ENCODE assay signal across 20 mouse cellular contexts in genomic region chr19:32969213-32969776, GRCm38 (mm10).
DNase-seq lines count a peak whose midpoint lies in the region; ATAC-seq and TF ChIP-seq lines count a peak whose summit lies in the region.
"Had no signal": no experiment of that assay in that cellular context is flagged by ENCODE, and none has a peak within 500 bp of the region (broad histone marks: within the 10 kb centered on the region; RNA-seq: fewer than 3 reads in every experiment).

No protein-coding gene starts in this region.

- DNase-seq in midbrain, embryonic 10.5 days (ENCODE audit: low spot score), result peak; percentile 30
- no peak for DNase-seq in midbrain, postnatal 0 days (ENCODE audit: low spot score)
- DNase-seq in embryo, embryonic 11 days, result peak; percentile 42
- peak; percentile 66 for DNase-seq in retina, embryonic 14.5 days (ENCODE audit: low spot score)
- DNase-seq in urinary bladder, postnatal 10 days (ENCODE audit: low spot score), result no peak
- DNase-seq in adrenal gland, adult (ENCODE audit: inconsistent age in 2 of 2, low spot score in 1 of 2), result no peak
- DNase-seq: adrenal gland, adult 8-10 months; adrenal gland, postnatal 36 days; cerebellum, adult 2 months; cerebellum, postnatal 10 days; forebrain, postnatal 0 days; gastrocnemius, postnatal 14 days; heart, postnatal 36 days; kidney, adult 2 months had no signal

- no peak overlapping the region for H3K9ac ChIP-seq in forebrain, embryonic 12.5 days
- H3K9ac ChIP-seq in forebrain, embryonic 13.5 days, result no peak overlapping the region
- H3K9ac ChIP-seq in midbrain, postnatal 0 days (replicated peaks; ENCODE audit: low read length, poor library complexity, severe bottlenecking), result no peak overlapping the region
- H3K9ac ChIP-seq: embryonic facial prominence, embryonic 12.5 days; forebrain, postnatal 0 days; heart, embryonic 12.5 days; hindbrain, embryonic 14.5 days had no signal

- WGBS in forebrain, embryonic 12.5 days, result 17% methylated on average over 7 of the region's 7 CpGs
- WGBS in forebrain, embryonic 13.5 days, result 16% methylated on average over 7 of the region's 7 CpGs
- 32% methylated on average over 7 of the region's 7 CpGs for WGBS in midbrain, embryonic 10.5 days
- WGBS in midbrain, postnatal 0 days, result 27% methylated on average over 7 of the region's 7 CpGs

- no peak for TF ChIP-seq CTCF in midbrain, postnatal 0 days (IDR thresholded peaks at IDR 0.05)

- H3K27me3 ChIP-seq in forebrain, embryonic 12.5 days, result no peaks in the 10 kb centered on the region
- no peaks in the 10 kb centered on the region for H3K27me3 ChIP-seq in forebrain, embryonic 13.5 days
- H3K27me3 ChIP-seq in midbrain, embryonic 10.5 days (ENCODE audit: low read depth, poor library complexity, severe bottlenecking), result no peaks in the 10 kb centered on the region
- no peaks in the 10 kb centered on the region for H3K27me3 ChIP-seq in midbrain, postnatal 0 days (ENCODE audit: insufficient read depth, low read length)
- H3K27me3 ChIP-seq: embryonic facial prominence, embryonic 12.5 days; heart, embryonic 12.5 days had no signal

- H3K4me2 ChIP-seq in forebrain, embryonic 12.5 days, result no peak overlapping the region
- H3K4me2 ChIP-seq in forebrain, embryonic 13.5 days, result no peak overlapping the region
- H3K4me2 ChIP-seq in midbrain, postnatal 0 days (ENCODE audit: low read depth, low read length, poor library complexity, severe bottlenecking), result no peak overlapping the region
- H3K4me2 ChIP-seq: embryonic facial prominence, embryonic 12.5 days; heart, embryonic 12.5 days; hindbrain, embryonic 14.5 days had no signal

- H3K9me3 ChIP-seq in forebrain, embryonic 12.5 days, result no peaks in the 10 kb centered on the region
- H3K9me3 ChIP-seq in forebrain, embryonic 13.5 days (replicated peaks), result no peaks in the 10 kb centered on the region
- H3K9me3 ChIP-seq in midbrain, embryonic 10.5 days (replicated peaks), result no peaks in the 10 kb centered on the region
- no peaks in the 10 kb centered on the region for H3K9me3 ChIP-seq in midbrain, postnatal 0 days (ENCODE audit: low read length)
- H3K9me3 ChIP-seq: embryonic facial prominence, embryonic 12.5 days; heart, embryonic 12.5 days had no signal

- no peak overlapping the region for H3K4me3 ChIP-seq in forebrain, embryonic 12.5 days (replicated peaks)
- H3K4me3 ChIP-seq in forebrain, embryonic 13.5 days, result no peak overlapping the region
- H3K4me3 ChIP-seq in midbrain, embryonic 10.5 days, result no peak overlapping the region
- H3K4me3 ChIP-seq in midbrain, postnatal 0 days (ENCODE audit: low read depth, low read length), result no peak overlapping the region
- H3K4me3 ChIP-seq: embryonic facial prominence, embryonic 12.5 days; heart, embryonic 12.5 days had no signal

- H3K27ac ChIP-seq in forebrain, embryonic 12.5 days, result no peak overlapping the region
- no peak overlapping the region for H3K27ac ChIP-seq in forebrain, embryonic 13.5 days
- H3K27ac ChIP-seq in midbrain, embryonic 10.5 days (replicated peaks), result no peak overlapping the region; the same call in 1 of the 2 replicates
- no peak overlapping the region for H3K27ac ChIP-seq in midbrain, postnatal 0 days (ENCODE audit: low read depth, low read length)
- H3K27ac ChIP-seq: embryonic facial prominence, embryonic 12.5 days; hindbrain, embryonic 14.5 days had no signal

- H3K36me3 ChIP-seq in forebrain, embryonic 12.5 days (replicated peaks), result no peaks in the 10 kb centered on the region
- no peaks in the 10 kb centered on the region for H3K36me3 ChIP-seq in forebrain, embryonic 13.5 days (ENCODE audit: poor library complexity, severe bottlenecking)
- H3K36me3 ChIP-seq in midbrain, embryonic 10.5 days, result no peaks in the 10 kb centered on the region
- H3K36me3 ChIP-seq in midbrain, postnatal 0 days (ENCODE audit: insufficient read depth, low read length), result no peaks in the 10 kb centered on the region
- H3K36me3 ChIP-seq: embryonic facial prominence, embryonic 12.5 days; heart, embryonic 12.5 days had no signal

- peak; percentile 53; the same call in 1 of the 2 replicates for ATAC-seq in forebrain, embryonic 12.5 days (ENCODE audit: low FRiP score)
- ATAC-seq in forebrain, embryonic 13.5 days, result no peak
- ATAC-seq in midbrain, postnatal 0 days (ENCODE audit: low FRiP score), result no peak
- ATAC-seq: forebrain, postnatal 0 days; intestine, embryonic 16.5 days had no signal

- peaks cover 6% of the 10 kb centered on the region for H3K4me1 ChIP-seq in forebrain, embryonic 12.5 days
- peaks cover 5% of the 10 kb centered on the region; the same call in 1 of the 2 replicates for H3K4me1 ChIP-seq in forebrain, embryonic 13.5 days
- H3K4me1 ChIP-seq in midbrain, embryonic 10.5 days, result peaks cover 11% of the 10 kb centered on the region
- H3K4me1 ChIP-seq in midbrain, postnatal 0 days (ENCODE audit: insufficient read depth, low read length), result no peaks in the 10 kb centered on the region
- H3K4me1 ChIP-seq: embryonic facial prominence, embryonic 12.5 days; heart, embryonic 12.5 days had no signal

Comparison
In these comparisons a context has a peak if more than half of its experiments do, and no peak if none do; other contexts are left out.
1. DNase-seq: peak in midbrain, embryonic 10.5 days (single experiment), embryo, embryonic 11 days (single experiment) and retina, embryonic 14.5 days (single experiment); none in midbrain, postnatal 0 days (single experiment), urinary bladder, postnatal 10 days (single experiment) and adrenal gland, adult (0 of 2).